Mouse (Mus musculus) G1E (cell line): ENCODE data around the gene Hrg.

ENCODE experiments used
- CTCF ChIP-seq: IDR thresholded peaks from 2 replicates; pipeline ENCODE4 v1.5.1; 2012; ENCODE audit warnings: low read depth, low read length, inconsistent platforms, mixed read lengths
- GATA1 ChIP-seq: IDR thresholded peaks from 2 replicates; pipeline ENCODE4 v1.6.1; 2012; ENCODE audit warnings: borderline replicate concordance, low read length, inconsistent platforms, mixed read lengths
- GATA2 ChIP-seq: IDR thresholded peaks from 2 replicates; pipeline ENCODE4 v1.6.1; 2012; ENCODE audit warnings: low read depth, low read length, inconsistent platforms, borderline replicate concordance
- POLR2AphosphoS5 ChIP-seq: IDR thresholded peaks from 2 replicates; pipeline ENCODE4 v1.6.1; 2012; ENCODE audit warnings: low read depth, low read length, inconsistent platforms; ENCODE audit not compliant: insufficient replicate concordance
- TAL1 ChIP-seq: conservative IDR thresholded peaks from 2 replicates; pipeline ENCODE4 v1.6.1; 2012; ENCODE audit warnings: low read depth, low read length, inconsistent platforms, mixed read lengths

DNA sequence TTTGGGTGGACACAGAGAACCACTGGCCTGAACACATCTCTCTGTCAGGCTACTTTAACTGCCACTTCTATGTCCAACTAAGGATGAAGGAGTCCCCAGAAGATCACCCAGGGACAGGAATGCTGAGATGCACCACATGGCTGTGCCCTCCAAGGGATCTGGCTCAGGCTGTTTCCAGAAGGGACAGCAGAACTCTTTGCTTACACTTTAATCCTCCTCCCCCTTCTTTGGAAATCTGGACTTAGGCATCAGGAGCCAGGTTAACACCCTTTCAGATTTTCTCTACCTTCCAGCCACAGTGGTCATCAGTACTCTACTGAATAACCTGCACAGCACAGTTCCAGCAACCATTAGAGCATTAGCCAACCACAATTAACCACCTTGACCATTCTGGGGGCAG lies 12.4 kb downstream of the Hrg start:
- TF ChIP-seq CTCF: no peak
- no peak for TF ChIP-seq GATA1
- no peak for TF ChIP-seq POLR2AphosphoS5
- no peak for TF ChIP-seq GATA2
- TF ChIP-seq TAL1: no peak
